Mouse (Mus musculus): ENCODE measurements at regions not wholly inside any gene's neighbourhood (a gene's known extent, or its start where the extent isn't known, plus 50 kb on each side); places are given as distances from the start of the nearest gene placed in this dataset.

DNA sequence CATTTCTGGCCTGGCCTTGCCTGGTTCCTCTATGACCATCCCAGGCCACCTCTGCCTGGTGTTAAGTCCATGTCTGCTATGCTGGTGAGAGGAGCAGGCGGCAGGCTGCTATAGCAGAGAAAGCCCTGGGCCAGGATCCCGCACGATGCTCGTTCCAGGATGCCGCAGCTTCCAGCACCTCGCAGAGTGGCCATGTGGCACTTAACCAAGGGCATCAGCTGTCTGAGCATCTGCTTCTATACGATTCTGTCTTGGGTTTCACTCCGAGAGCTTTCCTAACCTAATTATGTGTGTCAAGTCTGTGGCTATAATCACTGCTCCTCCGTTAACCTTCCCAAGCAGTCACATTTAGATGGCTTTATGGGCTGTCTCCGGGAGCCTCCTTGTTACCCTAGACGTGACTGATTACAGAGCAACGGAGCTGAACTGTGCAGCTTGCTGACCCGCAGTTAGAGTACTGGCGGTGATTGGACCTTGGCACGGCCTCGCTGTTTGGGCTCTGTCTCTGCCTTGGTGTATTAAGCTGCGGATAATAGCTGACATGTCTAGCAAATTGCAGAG is 64.4 kb downstream of the Ackr3 start:
- no peak for DNase-seq

DNA sequence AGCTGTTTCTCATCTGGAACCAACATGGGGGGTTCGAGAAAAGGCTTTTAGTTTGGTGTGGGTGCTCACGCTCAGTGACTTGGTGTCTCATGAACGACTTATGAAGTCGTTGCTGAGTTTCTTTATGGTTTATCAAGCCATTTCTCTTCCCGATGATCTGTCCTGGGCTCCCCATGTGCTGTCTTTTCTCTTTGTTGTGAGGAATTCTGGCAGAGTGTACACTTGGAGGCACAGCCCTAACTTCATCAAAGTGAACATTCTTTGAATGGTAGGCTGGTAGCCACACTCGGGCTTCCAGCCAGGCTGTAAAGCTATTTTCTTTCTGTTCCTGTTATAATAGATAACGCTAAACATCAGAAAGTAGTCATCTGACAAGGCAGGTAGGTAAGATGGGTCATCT is 65.2 kb downstream of the Ackr3 start:
- DNase-seq = no peak

GRCm38 (mm10) chr1:90269836-90270235 is 66.1 kb downstream of the Ackr3 start:
- no peak for DNase-seq

GRCm38 (mm10) chr1:90271326-90271725 is 67.5 kb downstream of the Ackr3 start:
- no peak for DNase-seq

GRCm38 (mm10) chr1:90272411-90272810 is 68.6 kb downstream of the Ackr3 start:
- DNase-seq = no peak

- no peak for DNase-seq
These were observed 69.2 kb downstream of the Ackr3 start for GRCm38 (mm10) chr1:90272830-90273628.

GRCm38 (mm10) chr1:90273629-90273928 is 69.8 kb downstream of the Ackr3 start:
- DNase-seq = no peak

DNA sequence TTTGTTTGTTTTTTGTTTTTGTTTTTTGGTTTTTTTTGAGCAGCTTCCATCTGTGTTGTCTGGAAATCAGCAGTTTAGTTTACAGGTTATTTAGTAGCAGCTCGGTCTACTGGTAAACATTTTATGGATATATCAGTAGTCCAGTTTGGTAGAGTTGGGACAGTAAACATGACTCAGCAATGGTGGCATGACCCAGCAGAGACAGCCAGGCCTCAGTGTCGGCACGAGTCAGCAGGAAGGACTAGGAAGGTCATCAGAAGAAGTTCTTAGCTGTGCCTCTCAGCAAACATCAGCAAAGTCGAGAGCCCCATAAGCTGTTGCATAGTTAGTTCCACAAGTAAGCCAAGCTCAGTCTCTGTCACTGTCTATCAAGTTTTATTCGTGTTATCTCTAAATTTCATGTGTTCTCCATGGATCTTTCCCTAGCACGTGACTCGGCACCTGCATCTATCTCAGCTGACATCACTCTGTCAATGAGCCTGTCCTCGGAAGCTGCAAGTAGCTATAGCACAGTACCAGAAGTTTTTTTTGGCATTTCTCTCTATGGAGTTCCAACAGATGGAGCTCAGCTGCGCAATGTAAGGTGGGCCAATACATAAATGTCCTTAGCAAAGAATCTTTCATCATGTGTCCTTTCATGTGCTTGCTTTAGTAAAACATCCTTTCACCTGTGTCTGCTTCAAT is 71.3 kb downstream of the Ackr3 start:
- no peak for DNase-seq

GRCm38 (mm10) chr1:90275786-90276520 is 72.2 kb downstream of the Ackr3 start:
- no peak for DNase-seq

- DNase-seq = no peak
These were observed 73.9 kb downstream of the Ackr3 start for GRCm38 (mm10) chr1:90277486-90278255.

DNA sequence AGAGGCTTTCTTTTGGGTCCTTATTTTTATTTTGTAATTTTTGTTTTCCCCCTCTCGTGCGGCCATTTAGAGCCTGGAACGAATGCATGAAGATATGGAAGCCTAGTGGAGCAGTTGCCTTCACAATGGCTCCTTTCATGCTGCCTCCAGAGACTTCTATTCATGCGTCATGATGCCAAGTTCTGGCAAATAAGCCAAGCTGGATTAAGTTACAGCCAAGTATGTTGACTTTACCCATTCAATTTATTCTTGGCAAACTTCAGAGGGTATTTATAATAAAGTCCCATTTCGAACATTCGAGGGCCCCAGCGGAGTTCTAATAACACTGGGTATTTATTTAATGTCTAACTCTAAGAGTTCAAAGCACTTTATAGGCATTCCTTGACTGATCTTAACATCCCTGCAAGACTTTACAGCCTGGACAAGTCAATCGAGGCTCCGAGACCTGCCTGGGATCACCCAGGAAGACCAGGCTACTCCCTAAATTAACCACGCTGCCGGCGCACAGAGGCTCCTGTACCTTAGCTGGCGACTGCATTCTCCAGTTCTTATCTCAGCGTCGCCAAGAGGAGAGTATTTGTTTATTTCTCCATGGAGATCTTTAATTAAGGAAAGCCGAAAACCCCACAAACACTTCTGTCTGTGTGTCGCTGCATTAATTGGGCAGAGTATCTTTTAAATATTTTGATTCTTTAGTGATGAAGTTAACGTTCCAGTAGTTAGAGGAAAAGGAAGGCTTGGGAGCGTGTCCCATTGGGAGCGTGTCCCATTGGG is 75.5 kb downstream of the Ackr3 start:
- DNase-seq = no peak

DNA sequence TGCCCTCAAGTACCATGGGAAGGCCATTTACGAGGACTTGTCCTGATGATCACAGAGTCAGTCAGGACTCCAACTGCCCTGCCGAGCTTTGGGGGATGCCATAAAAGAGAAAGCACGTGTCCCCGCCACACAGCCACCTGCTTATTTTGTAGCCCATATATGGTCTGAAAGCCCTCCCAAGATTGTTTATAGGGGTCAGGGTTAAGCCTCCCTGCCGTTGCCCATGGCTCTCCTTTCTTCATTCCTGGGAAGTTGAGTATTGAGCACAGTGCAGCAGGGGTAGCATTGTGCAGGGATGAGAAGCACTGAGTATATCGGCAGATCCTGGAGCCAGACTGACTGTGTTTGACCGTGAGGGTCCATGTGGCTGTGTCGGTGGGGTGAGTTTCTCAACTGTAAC is 76.4 kb downstream of the Ackr3 start:
- DNase-seq = no peak

GRCm38 (mm10) chr1:90281255-90281654 is 77.5 kb downstream of the Ackr3 start:
- DNase-seq = no peak

DNA sequence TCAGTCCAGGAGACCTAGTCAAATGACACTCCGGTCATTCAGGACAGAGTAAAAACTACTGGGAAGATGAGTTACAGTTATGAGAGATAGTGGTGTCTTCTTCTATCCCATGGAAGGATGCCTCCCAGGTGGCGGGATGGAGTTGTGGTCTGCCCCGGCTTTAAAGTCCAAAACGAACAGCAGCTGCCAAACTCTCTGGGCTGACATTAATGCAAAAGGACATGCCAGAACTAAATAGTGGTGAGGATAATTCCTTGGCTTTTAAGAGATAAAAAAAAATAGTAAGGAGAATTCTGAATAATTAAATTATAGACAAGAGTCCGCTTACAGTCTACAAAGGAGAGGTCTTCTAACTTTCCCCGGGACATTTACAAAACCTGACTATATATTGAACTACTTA is 78.2 kb downstream of the Ackr3 start:
- no peak for DNase-seq

GRCm38 (mm10) chr1:90282367-90282766 is 78.6 kb downstream of the Ackr3 start:
- DNase-seq = no peak

GRCm38 (mm10) chr1:90283176-90283775 is 79.5 kb downstream of the Ackr3 start:
- DNase-seq = no peak

- DNase-seq = no peak
These were observed 80.3 kb downstream of the Ackr3 start for GRCm38 (mm10) chr1:90283912-90284636.

GRCm38 (mm10) chr1:90285318-90285717 is 81.5 kb downstream of the Ackr3 start:
- no peak for DNase-seq

GRCm38 (mm10) chr1:90287251-90287650 is 83.5 kb downstream of the Ackr3 start:
- no peak for DNase-seq

Data from adrenal gland, postnatal 25 days (tissue).